Mouse (Mus musculus): ENCODE measurements around the gene Bmf. TPM values are rescaled to one million over a fixed set of nuclear protein-coding genes. Genes with fewer than 3 reads are reported as not detected.
A peak's percentile ranks its signal among the peaks of the same experiment; 100 is the strongest.

Gene Bmf
- polyA plus RNA-seq, 1 experiment from 2014 or later = 0.30 TPM

DNA sequence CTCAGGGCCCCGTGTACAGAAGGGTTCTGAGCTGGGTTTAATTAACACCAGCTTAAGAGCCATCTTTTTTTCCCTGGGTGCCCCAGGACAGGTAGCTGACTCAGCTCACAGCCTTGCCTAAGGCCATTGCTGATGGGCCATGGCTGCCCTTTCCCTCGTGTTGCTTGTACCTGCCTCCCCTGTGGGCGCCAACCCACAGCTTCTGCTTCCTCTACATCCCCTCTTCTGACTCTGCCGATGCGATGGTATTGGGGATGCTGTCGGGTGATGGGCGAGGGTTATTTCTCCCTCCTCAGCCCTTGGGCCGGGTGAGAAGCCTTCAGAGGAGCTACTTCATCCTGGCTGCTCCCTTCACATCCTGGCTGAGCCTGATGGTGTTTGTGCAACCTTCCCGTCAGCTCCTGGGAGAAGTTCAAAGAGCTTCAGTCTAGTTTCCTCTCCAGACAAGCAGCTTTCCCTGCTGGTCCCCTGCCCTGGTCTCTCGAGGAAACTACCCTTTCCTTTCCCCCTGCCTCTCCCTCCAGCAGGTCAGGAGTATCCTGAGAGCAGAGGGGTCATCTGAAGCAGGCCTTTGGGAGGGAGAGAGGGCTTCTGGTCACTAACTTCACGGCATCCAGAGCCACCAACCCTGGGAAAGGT is 37.6 kb downstream of the Bmf start:
- Histone ChIP-seq H3K27ac (replicated peaks) (no peak overlapping the region), H3K9ac (no peak overlapping the region)
- WGBS (ENCODE audit: insufficient replicate concordance) = 30% methylated on average over 11 of the region's 11 CpGs

DNA sequence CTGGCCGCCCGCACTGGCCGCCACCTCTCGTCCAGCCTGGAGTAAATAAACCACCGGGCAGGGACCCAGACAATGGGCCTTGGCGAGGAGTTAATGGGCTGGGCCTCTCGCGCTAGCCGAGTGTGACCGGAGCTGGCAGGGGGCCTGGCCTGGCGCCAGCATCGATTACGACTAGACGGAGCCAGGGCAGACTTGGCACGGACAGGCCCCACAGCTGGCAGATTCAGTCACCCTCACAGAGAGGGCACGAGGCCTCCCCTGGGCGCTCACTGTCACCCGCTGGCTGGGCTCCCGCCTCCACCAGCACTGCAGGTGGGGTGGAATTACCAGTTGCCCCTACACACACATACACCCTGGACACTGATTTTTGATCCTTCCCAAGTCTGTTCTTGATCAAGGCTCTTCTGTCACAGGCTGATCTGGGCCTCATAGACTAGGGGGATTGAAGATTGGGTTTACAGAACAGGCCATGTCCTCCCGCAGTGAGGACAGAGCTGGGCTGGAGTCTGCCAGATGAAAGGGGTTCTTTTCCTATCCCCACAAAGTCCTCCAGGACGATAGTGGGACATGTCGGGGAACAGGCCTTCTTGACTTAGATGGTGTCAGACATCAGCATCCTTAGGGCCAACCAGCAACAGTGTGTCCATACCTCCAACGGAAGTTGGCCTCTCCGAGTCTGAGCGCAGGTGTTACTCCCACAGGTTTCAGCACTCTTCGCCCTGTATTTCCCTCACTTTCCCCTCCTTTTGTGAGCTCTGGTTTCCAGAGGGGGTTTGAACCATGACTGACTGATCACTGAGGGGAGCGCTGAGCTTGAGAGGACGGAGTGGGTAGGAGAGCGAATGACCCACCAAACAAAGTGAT is 38.8 kb downstream of the Bmf start:
- Histone ChIP-seq H3K4me1 (replicated peaks) (0 out of 2 replicates have a peak, but pooled peaks cover 8% of the 10 kb centered on the region), H3K9me3 (replicated peaks) (no peaks in the 10 kb centered on the region), H3K4me3 (replicated peaks) (no peak overlapping the region), H3K27me3 (no peaks in the 10 kb centered on the region), H3K9ac (no peak overlapping the region), H3K4me2 (no peak overlapping the region), H3K36me3 (replicated peaks) (no peaks in the 10 kb centered on the region), H3K27ac (replicated peaks) (no peak overlapping the region)
- 69% methylated on average over 29 of the region's 29 CpGs for WGBS (ENCODE audit: insufficient replicate concordance)
- ATAC-seq (ENCODE audit: insufficient read depth) = no peak

More for the DNA sequence above, 37.6 kb downstream of the Bmf start:
- Histone ChIP-seq H3K9me3 (replicated peaks) (no peaks in the 10 kb centered on the region), H3K36me3 (replicated peaks) (no peaks in the 10 kb centered on the region), H3K27me3 (no peaks in the 10 kb centered on the region), H3K4me1 (replicated peaks) (0 out of 2 replicates have a peak, but pooled peaks cover 8% of the 10 kb centered on the region), H3K4me3 (replicated peaks) (no peak overlapping the region), H3K4me2 (no peak overlapping the region)
- no peak for ATAC-seq (ENCODE audit: insufficient read depth)

DNA sequence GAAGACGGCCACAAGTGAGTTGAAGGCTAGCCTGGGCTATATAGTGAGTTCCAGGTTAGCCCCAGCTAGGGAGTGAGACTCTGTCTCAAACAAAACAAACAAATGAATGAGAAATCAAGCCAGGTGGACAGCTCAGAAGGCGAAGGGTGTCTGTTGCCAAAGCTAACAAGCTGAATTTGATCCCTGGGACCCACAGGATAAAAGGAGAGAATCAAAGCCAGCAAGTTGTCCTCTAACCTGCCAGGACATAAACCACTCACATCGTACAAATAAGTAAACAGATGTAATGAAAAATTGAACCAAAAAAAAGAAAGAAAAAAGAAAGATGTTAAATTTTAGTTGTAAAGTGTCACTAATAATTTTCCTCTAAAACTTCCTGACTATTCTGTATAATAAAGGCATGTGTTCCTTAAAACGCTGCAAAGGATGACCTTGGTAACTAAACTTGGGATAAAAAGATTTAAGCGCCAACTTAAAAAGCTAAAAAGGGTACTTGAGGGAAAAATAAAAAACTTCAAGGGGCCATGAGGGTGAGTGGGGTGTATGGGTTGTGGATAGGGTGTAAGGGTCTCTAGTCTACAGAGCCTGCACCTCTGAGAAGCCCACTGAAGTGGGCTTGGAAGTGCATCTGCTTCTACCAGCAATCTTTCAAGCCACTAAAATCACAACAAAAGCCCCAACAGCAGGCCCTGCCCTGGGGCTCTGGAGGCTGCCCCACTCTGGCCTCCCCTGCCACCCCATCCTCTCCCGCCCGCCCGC is 39.6 kb downstream of the Bmf start:
- H3K9me3 ChIP-seq (replicated peaks) = no peaks in the 10 kb centered on the region
- H3K36me3 ChIP-seq (replicated peaks) = no peaks in the 10 kb centered on the region
- ATAC-seq (ENCODE audit: insufficient read depth) = no peak
- H3K27ac ChIP-seq (replicated peaks) = no peak overlapping the region
- H3K4me2 ChIP-seq = no peak overlapping the region
- 0 out of 2 replicates have a peak, but pooled peaks cover 8% of the 10 kb centered on the region for H3K4me1 ChIP-seq (replicated peaks)
- H3K9ac ChIP-seq = no peak overlapping the region
- H3K4me3 ChIP-seq (replicated peaks) = no peak overlapping the region
- H3K27me3 ChIP-seq = no peaks in the 10 kb centered on the region
- WGBS (ENCODE audit: insufficient replicate concordance) = 62% methylated on average over 8 of the region's 8 CpGs

DNA sequence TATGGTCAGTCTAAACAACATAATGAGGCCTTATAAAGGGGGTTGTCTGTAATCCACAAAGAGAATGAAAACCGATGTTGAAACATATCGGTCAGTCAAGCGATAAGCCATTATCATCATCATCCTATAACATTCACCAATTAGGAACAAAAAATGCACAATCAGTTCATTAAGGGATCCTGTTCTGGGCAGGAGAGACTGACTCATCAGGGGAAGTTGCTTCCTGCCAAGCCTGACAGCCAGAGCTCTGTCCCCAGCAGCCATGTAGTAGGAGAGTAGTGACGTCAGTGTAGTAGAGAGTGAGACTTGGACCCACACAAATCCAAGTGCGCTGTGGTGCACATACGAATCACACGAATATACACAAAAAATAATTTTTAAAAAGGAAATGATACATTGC is 42.4 kb downstream of the Bmf start:
- Histone ChIP-seq H3K27me3 (no peaks in the 10 kb centered on the region), H3K36me3 (replicated peaks) (no peaks in the 10 kb centered on the region), H3K4me3 (replicated peaks) (no peak overlapping the region), H3K4me1 (replicated peaks) (0 out of 2 replicates have a peak, but pooled peaks cover 6% of the 10 kb centered on the region), H3K9ac (no peak overlapping the region), H3K4me2 (no peak overlapping the region), H3K27ac (replicated peaks) (no peak overlapping the region), H3K9me3 (replicated peaks) (no peaks in the 10 kb centered on the region)
- 63% methylated on average over 7 of the region's 7 CpGs for WGBS (ENCODE audit: insufficient replicate concordance)
- ATAC-seq (ENCODE audit: insufficient read depth) = no peak

DNA sequence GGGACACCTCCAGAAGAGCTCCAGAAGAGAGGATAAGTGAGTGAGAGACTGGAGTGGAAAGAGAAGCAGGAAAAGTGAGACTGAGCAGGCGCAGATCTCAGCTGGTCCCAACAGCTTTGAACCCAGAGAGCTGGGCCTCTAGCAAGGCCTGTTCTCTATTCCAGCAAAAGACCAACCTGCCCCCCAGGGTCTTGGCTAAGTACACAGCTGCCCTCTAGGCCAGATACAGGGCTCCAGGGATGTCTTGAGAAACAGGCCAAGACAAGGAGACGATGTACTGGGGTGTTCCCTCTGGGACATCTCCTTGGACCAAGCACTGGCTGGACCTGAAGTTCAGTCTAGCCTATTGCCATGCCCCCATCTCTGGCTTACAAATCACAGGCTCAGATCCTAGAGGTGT is 49.3 kb downstream of the Bmf start:
- Histone ChIP-seq H3K4me2 (no peak overlapping the region), H3K4me1 (replicated peaks) (no peaks in the 10 kb centered on the region), H3K9ac (no peak overlapping the region), H3K36me3 (replicated peaks) (no peaks in the 10 kb centered on the region), H3K27ac (replicated peaks) (no peak overlapping the region), H3K4me3 (replicated peaks) (no peak overlapping the region), H3K27me3 (no peaks in the 10 kb centered on the region), H3K9me3 (replicated peaks) (no peaks in the 10 kb centered on the region)
- no peak for ATAC-seq (ENCODE audit: insufficient read depth)
- WGBS (ENCODE audit: insufficient replicate concordance) = 64% methylated on average over 2 of the region's 2 CpGs

DNA sequence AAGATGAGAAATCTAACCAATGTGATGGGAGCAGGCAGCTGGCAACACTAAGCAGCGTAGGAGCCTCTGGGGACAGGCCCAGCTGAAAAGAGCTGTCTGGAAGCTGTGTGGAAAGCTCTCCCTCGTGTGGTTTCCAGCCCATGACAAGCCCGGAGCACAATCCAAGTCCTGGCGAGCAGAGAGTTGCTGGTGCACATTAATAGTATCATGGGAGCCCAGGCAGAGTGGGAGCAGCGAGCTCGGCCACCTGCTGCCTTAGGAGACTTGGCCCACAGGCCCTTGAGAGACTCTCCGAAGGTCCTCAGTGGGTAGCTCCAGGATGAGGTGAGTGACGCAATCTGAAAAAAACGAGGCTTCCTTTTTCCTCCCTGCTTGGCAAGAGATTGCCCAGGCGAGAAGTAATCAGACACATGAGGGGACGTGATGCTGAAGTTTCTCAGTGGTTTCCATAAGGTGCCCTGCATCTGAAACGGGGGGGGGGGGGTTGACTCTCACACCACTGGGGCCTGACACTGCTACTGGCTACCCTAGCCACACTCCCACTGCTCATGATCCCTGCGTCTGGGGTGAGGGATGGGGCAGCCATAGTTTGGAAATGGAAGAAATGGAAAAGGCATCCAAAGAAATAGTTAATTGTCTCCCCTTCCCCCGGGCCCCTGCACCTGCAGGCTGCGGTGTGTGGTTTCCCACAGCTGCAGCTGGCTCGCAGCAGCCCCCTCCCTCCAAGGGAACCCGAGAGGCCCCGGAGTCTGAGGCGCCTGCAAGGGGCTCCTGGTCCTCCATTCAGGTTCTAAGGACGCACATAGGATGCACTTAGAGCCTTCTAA is 50.1 kb downstream of the Bmf start:
- H3K27me3 ChIP-seq = no peaks in the 10 kb centered on the region
- H3K9ac ChIP-seq = no peak overlapping the region
- no peaks in the 10 kb centered on the region for H3K4me1 ChIP-seq (replicated peaks)
- no peak overlapping the region for H3K4me2 ChIP-seq
- H3K36me3 ChIP-seq (replicated peaks) = no peaks in the 10 kb centered on the region
- H3K9me3 ChIP-seq (replicated peaks) = no peaks in the 10 kb centered on the region
- 14% methylated on average over 20 of the region's 20 CpGs for WGBS (ENCODE audit: insufficient replicate concordance)
- H3K27ac ChIP-seq (replicated peaks) = no peak overlapping the region
- no peak overlapping the region for H3K4me3 ChIP-seq (replicated peaks)
- no peak for ATAC-seq (ENCODE audit: insufficient read depth)

DNA sequence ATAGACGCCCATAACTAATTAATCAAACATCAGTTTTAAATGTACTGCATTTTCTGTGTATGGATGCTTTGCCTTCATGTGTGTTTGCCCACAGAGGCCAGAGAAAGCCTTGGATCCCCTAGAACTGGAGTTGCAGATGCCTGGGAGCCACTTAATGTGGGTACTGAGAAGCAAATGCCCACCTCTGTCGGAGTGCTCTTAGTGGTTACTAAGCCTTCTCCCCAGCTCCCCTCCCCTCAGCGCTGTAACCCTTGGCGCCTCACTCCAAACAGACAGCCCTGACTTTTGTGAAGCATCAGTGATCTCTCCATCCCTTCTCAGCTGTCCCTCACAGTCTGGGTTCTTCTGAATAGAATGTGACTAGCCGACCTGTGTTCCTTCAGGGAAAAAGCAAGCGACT is 51.0 kb downstream of the Bmf start:
- H3K9ac ChIP-seq = no peak overlapping the region
- whole genome bisulfite sequencing (ENCODE audit: insufficient replicate concordance) = 71% methylated on average over 6 of the region's 6 CpGs
- no peaks in the 10 kb centered on the region for H3K4me1 ChIP-seq (replicated peaks)
- H3K9me3 ChIP-seq (replicated peaks) = no peaks in the 10 kb centered on the region
- H3K27ac ChIP-seq (replicated peaks) = no peak overlapping the region
- no peak overlapping the region for H3K4me3 ChIP-seq (replicated peaks)
- ATAC-seq (ENCODE audit: insufficient read depth) = no peak
- no peaks in the 10 kb centered on the region for H3K27me3 ChIP-seq
- H3K4me2 ChIP-seq = no peak overlapping the region
- no peaks in the 10 kb centered on the region for H3K36me3 ChIP-seq (replicated peaks)

DNA sequence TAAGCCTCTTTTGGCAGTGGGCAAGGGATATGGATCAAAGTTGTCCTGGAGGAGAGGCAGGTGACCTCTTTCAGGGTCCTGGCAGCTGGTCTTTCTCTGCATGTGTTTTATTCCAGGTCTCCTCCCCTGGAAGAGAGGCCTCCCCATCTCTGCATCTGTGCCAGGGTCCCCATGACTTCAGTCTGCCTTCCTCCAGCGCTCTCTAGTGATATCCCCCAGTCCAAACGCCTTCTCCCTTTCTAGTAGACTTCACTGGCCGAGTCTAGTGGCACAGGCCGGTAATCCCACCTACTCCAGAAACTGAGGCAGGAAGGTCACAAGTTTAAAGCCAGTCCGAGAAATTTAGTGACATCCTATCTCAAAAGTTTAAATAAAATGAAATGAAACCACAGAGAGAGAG is 51.6 kb downstream of the Bmf start:
- Histone ChIP-seq H3K27me3 (no peaks in the 10 kb centered on the region), H3K4me3 (replicated peaks) (no peak overlapping the region), H3K4me1 (replicated peaks) (no peaks in the 10 kb centered on the region), H3K9ac (no peak overlapping the region), H3K9me3 (replicated peaks) (no peaks in the 10 kb centered on the region), H3K36me3 (replicated peaks) (no peaks in the 10 kb centered on the region), H3K27ac (replicated peaks) (no peak overlapping the region), H3K4me2 (no peak overlapping the region)
- WGBS (ENCODE audit: insufficient replicate concordance) = 64% methylated on average over 5 of the region's 5 CpGs
- no peak for ATAC-seq (ENCODE audit: insufficient read depth)

DNA sequence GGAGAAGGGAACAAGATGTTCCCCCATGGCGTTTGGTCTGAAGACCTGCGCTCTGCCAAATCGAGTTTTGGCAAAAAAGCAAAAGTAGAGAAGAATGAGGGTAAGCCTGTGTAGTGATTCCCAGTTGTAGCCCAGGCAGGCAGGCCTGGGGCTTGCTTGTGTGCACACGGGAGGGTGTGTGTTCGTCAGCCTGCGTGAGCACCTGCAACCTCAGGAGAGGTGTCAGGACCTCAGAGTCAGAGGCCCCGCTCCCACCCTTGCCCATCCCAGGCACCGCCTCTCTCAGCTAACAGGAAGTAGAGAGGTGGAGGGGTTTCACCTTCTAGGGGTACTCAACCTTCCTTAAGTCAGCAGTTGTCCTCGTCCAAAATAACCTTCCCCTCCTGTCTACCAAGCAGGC is 54.5 kb downstream of the Bmf start:
- no peak for ATAC-seq (ENCODE audit: insufficient read depth)
- H3K27me3 ChIP-seq = no peaks in the 10 kb centered on the region
- H3K4me3 ChIP-seq (replicated peaks) = no peak overlapping the region
- H3K4me1 ChIP-seq (replicated peaks) = peaks cover 16% of the 10 kb centered on the region
- 55% methylated on average over 9 of the region's 9 CpGs for WGBS (ENCODE audit: insufficient replicate concordance)
- H3K9me3 ChIP-seq (replicated peaks) = no peaks in the 10 kb centered on the region
- H3K9ac ChIP-seq = no peak overlapping the region
- H3K4me2 ChIP-seq = no peak overlapping the region
- H3K27ac ChIP-seq (replicated peaks) = no peak overlapping the region
- no peaks in the 10 kb centered on the region for H3K36me3 ChIP-seq (replicated peaks)

DNA sequence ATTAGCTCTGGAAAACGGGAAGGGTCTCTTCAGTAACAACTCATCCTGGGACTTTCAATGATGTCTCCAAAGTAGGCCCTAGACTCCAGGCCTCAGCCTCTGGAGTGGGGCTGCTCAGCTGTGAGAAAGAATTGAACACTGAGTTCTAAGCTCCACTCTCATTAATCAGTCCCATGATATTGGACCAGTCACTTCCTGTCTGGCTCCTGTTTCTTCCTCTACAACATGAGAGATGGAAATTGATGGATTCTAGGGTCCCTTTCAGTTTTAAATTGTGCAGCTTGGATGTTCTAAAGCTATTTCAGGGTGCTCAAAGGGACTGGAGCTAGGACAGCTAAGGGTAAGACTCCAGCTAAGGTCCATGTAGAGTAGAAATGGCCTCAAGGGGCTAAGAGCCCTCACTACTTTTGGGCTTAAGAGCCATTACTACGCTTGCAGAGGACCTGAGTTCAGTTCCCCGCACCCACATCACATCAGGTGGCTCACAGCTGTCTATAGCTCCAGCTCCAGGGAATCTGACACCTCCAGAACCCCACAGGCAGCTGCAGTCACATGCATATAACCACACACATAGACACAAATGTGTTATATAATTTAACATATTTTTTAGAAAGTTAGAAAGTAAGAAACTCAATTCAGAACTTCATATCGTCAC is 57.6 kb downstream of the Bmf start:
- H3K4me1 ChIP-seq (replicated peaks) = peaks cover 27% of the 10 kb centered on the region
- H3K27ac ChIP-seq (replicated peaks) = 0 out of 2 replicates have a peak overlapping the region, but pooled peaks have one; percentile 19
- H3K27me3 ChIP-seq = no peaks in the 10 kb centered on the region
- H3K4me3 ChIP-seq (replicated peaks) = no peak overlapping the region
- no peak overlapping the region for H3K4me2 ChIP-seq
- H3K9me3 ChIP-seq (replicated peaks) = no peaks in the 10 kb centered on the region
- 58% methylated on average over 4 of the region's 4 CpGs for WGBS (ENCODE audit: insufficient replicate concordance)
- no peaks in the 10 kb centered on the region for H3K36me3 ChIP-seq (replicated peaks)
- no peak overlapping the region for H3K9ac ChIP-seq
- no peak for ATAC-seq (ENCODE audit: insufficient read depth)
